Mouse (Mus musculus): Measurements from ENCODE around the gene Fam118b.

- no peak for TF ChIP-seq POLR2A (IDR thresholded peaks at IDR 0.05; ENCODE audit: extremely low read depth, insufficient read depth, low read length)
- no peak for TF ChIP-seq CTCF (IDR thresholded peaks at IDR 0.05; ENCODE audit: extremely low read depth, insufficient read depth, low read length)
Measured at GRCm38 (mm10) chr9:35188700-35189099, 78.9 kb downstream of the Fam118b start.
